Mouse (Mus musculus) C2C12 (cell line): ENCODE data around the gene Foxo3. TPM values are rescaled to one million over a fixed set of nuclear protein-coding genes. Genes with fewer than 3 reads are reported as not detected.

Experiments used
- H3K27me3 ChIP-seq: one replicate; pipeline ENCODE4 v1.6.1; 2011; ENCODE audit not compliant: control insufficient read depth, insufficient read depth, insufficient read length
- H3K36me3 ChIP-seq: one replicate; pipeline ENCODE4 v1.6.1; 2011; ENCODE audit not compliant: control insufficient read depth, insufficient read depth
- H3K4me3 ChIP-seq: one replicate; pipeline ENCODE4 v1.5.1; 2011; ENCODE audit warnings: mild to moderate bottlenecking, control low read depth; ENCODE audit not compliant: poor library complexity, insufficient read depth, severe bottlenecking
- H3K79me2 ChIP-seq: one replicate; pipeline ENCODE4 v1.6.1; 2011; ENCODE audit not compliant: control insufficient read depth, insufficient read depth
- H3K79me3 ChIP-seq: one replicate; pipeline ENCODE4 v1.6.1; 2011; ENCODE audit warnings: low read depth, control low read depth
- H3ac ChIP-seq: one replicate; pipeline ENCODE3; 2011; ENCODE audit warnings: low read depth; ENCODE audit not compliant: control insufficient read depth, insufficient read length
- CEBPB ChIP-seq: IDR thresholded peaks from one replicate; pipeline ENCODE4 v1.6.1; 2011; ENCODE audit warnings: low read depth, mild to moderate bottlenecking, control low read depth, moderate library complexity
- CTCF ChIP-seq: IDR thresholded peaks from one replicate; pipeline ENCODE4 v1.5.1; 2011; ENCODE audit not compliant: control insufficient read depth, insufficient read depth, insufficient read length
- FOSL1 ChIP-seq: IDR thresholded peaks from one replicate; pipeline ENCODE4 v1.8.0; 2011; ENCODE audit warnings: mild to moderate bottlenecking, low read length; ENCODE audit not compliant: poor library complexity, insufficient read depth, severe bottlenecking
- MAX ChIP-seq: IDR thresholded peaks from one replicate; pipeline ENCODE4 v1.6.1; 2011; ENCODE audit warnings: mild to moderate bottlenecking, control low read depth
- MYOD1 ChIP-seq: IDR thresholded peaks from one replicate; pipeline ENCODE4 v1.6.1; 2011; ENCODE audit warnings: low read depth; ENCODE audit not compliant: control insufficient read depth, insufficient read length
- MYOG ChIP-seq: IDR thresholded peaks from one replicate; pipeline ENCODE4 v1.6.1; 2011; ENCODE audit not compliant: control insufficient read depth, insufficient read length; ENCODE audit errors: extremely low read depth
- USF1 ChIP-seq: IDR thresholded peaks from one replicate; pipeline ENCODE4 v1.6.1; 2011; ENCODE audit warnings: low read depth, mild to moderate bottlenecking, control low read depth, moderate library complexity
- polyA plus RNA-seq: library from polyadenylated mRNA; unstranded; fragments of >200 nt; fragmentation: generic; extraction: Trizol; gene quantifications from one replicate; pipeline ENCODE4 v1.2.1, GENCODE M21; 2012; ENCODE audit warnings: missing spikeins

Gene Foxo3
- polyA plus RNA-seq, 1 experiment: 4.8 TPM

DNA sequence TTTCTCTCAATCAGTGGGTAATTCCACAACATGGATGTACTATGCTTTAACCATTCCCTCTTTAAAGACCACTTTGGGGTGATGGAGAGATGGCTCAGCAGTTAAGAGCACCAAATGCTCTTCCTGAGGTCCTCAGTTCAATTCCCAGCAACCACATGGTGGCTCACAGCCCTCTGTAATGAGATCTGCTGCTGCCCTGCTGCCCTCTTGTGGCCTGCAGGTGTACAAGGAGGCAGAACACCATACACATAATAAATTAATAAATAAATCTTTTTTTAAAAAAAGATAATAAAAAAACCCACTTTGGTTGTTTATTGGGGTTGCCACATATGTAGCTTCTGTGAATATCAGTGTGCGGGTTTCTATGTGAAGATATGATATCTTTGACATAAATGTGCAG, 21.4 kb upstream of the Foxo3 start:
- Histone ChIP-seq H3K27me3 (no peaks in the 10 kb centered on the region), H3ac (no peak overlapping the region), H3K36me3 (no peaks in the 10 kb centered on the region), H3K79me3 (no peaks in the 10 kb centered on the region), H3K79me2 (no peaks in the 10 kb centered on the region), H3K4me3 (no peak overlapping the region)
- TF ChIP-seq FOSL1 (no peak), MYOD1 (no peak), MYOG (no peak), MAX (no peak), CEBPB (no peak), CTCF (no peak), USF1 (no peak)

DNA sequence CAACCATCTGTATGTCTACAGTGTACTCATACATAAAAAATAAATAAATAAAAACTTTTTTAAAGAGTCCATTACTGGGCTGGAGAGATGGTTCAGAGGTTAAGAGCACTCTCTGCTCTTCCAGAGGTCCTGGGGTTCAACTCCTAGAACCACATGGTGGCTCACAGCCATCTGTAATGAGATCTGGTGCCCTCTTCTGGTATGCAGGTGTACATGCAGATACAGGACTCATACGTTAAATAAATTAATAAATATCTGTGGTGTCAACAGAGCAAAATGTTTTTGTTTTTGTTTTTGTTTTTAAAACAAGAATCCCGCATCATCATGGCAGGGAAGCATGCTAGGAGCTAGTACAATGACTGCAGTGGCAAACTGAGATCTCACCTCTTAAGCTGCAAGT, 20.6 kb upstream of the Foxo3 start:
- Histone ChIP-seq H3K36me3 (no peaks in the 10 kb centered on the region), H3K27me3 (no peaks in the 10 kb centered on the region), H3K79me3 (no peaks in the 10 kb centered on the region), H3ac (no peak overlapping the region), H3K79me2 (no peaks in the 10 kb centered on the region), H3K4me3 (no peak overlapping the region)
- TF ChIP-seq CEBPB: no peak
- TF ChIP-seq CTCF: no peak
- no peak for TF ChIP-seq MAX
- no peak for TF ChIP-seq MYOD1
- TF ChIP-seq USF1: no peak
- no peak for TF ChIP-seq MYOG
- TF ChIP-seq FOSL1: no peak

DNA sequence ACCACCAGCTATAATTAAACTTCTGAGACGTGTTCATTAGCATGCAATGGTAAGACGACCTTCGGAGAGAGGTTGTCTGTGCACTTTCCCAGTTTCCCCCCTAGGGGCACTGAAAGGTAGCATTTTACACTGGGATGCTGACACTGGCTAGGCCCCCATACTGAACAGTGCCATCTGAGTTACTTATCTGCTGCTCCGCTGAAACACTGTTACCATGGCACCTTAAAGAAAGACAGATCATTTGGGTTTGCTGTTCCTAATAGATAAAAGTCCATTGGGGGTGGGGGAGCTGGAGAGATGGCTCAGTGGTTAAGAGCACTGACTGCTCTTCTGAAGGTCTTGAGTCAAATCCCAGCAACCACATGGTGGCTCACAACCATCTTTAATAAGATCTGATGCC, 20.0 kb upstream of the Foxo3 start:
- Histone ChIP-seq H3ac (no peak overlapping the region), H3K79me3 (no peaks in the 10 kb centered on the region), H3K36me3 (no peaks in the 10 kb centered on the region), H3K79me2 (no peaks in the 10 kb centered on the region), H3K4me3 (no peak overlapping the region), H3K27me3 (no peaks in the 10 kb centered on the region)
- no peak for TF ChIP-seq FOSL1
- no peak for TF ChIP-seq MYOG
- no peak for TF ChIP-seq MYOD1
- no peak for TF ChIP-seq USF1
- no peak for TF ChIP-seq CTCF
- TF ChIP-seq CEBPB: no peak

DNA sequence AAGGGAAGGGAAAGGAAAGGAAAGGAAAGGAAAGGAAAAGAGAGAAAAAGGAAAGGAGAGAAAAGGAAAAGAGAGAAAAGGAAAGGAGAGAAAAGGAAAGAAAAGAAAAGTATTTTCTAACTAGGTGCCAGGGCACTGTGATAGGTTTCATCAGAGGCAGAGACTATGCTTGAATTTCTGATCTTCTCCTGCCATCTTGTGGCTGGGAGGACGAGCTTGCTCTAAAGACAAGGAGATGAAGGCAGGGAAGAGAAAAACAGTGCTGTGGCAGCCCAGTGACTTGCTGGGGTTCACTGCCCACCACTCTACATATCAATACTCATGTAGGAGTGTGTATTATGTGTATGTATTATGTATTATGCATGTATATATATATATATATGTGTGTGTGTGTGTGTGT, 18.5 kb upstream of the Foxo3 start:
- H3K79me3 ChIP-seq: no peaks in the 10 kb centered on the region
- TF ChIP-seq MYOD1: no peak
- TF ChIP-seq CTCF: peak; percentile 40
- H3K27me3 ChIP-seq: no peaks in the 10 kb centered on the region
- H3K4me3 ChIP-seq: no peak overlapping the region
- no peaks in the 10 kb centered on the region for H3K36me3 ChIP-seq
- no peaks in the 10 kb centered on the region for H3K79me2 ChIP-seq
- H3ac ChIP-seq: no peak overlapping the region

DNA sequence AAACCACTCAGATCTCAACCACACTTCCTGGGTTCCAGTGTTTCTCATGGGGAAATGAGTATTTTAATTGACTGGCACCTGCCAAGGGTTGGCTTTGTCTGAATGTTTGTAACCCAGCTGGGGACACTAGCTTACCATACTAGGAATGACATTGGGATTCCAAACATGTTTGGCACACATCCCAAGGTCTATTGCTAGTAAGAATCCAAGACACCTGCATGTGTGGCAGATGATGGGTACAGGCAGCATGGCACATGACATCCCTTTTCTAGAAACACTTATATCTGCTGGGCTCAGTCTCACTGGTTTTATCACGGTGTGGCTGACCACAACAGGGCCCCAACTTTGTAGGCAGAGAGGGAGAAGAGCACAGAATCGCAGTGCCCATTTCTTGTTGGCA, 17.8 kb upstream of the Foxo3 start:
- Histone ChIP-seq H3K79me3 (no peaks in the 10 kb centered on the region), H3K36me3 (no peaks in the 10 kb centered on the region), H3K27me3 (no peaks in the 10 kb centered on the region), H3K4me3 (no peak overlapping the region), H3ac (no peak overlapping the region), H3K79me2 (no peaks in the 10 kb centered on the region)
- TF ChIP-seq CTCF (no peak), MYOD1 (no peak), MAX (no peak), FOSL1 (no peak), MYOG (no peak)

DNA sequence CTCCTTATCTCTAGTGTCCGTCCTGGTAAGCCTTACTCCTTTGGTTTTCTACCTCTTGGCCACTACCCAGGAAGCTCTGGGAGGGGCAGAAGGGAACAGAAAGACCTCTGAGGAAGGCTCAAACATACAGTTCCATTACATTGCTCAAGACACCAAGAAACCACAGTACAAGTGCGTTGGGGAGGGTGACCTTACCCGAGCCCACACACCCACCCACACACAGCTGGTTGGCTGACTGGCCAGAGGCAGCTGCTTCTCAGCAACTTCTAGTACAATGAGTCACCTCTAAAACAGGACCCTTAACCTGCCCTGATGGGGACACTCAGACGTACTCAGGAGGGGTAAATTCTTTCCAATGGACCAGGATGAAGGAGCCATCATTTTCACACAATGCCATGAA, 17.3 kb upstream of the Foxo3 start:
- H3K27me3 ChIP-seq: no peaks in the 10 kb centered on the region
- no peaks in the 10 kb centered on the region for H3K36me3 ChIP-seq
- H3K79me3 ChIP-seq: no peaks in the 10 kb centered on the region
- no peaks in the 10 kb centered on the region for H3K79me2 ChIP-seq
- no peak overlapping the region for H3K4me3 ChIP-seq
- H3ac ChIP-seq: no peak overlapping the region
- TF ChIP-seq CEBPB (no peak), MYOD1 (peak; percentile 80), FOSL1 (no peak), CTCF (no peak)
